Mouse (Mus musculus) layer of hippocampus, postnatal 36 days (tissue): Measurements from ENCODE around the gene Gjb3. TPM values are rescaled to one million over a fixed set of nuclear protein-coding genes. Genes with fewer than 3 reads are reported as not detected.

Experiments used
- DNase-seq, 2 experiments: peaks; one replicate each; pipeline ENCODE4 v3.0.0; 2022
- total RNA-seq, 2 experiments: library from RNA; stranded (reverse); gene quantifications; 2 replicates each; pipeline ENCODE4 v1.2.3; 2021

Gene Gjb3
- total RNA-seq, 2 experiments from 2014 or later, result 0.30 to 0.50 TPM

DNA sequence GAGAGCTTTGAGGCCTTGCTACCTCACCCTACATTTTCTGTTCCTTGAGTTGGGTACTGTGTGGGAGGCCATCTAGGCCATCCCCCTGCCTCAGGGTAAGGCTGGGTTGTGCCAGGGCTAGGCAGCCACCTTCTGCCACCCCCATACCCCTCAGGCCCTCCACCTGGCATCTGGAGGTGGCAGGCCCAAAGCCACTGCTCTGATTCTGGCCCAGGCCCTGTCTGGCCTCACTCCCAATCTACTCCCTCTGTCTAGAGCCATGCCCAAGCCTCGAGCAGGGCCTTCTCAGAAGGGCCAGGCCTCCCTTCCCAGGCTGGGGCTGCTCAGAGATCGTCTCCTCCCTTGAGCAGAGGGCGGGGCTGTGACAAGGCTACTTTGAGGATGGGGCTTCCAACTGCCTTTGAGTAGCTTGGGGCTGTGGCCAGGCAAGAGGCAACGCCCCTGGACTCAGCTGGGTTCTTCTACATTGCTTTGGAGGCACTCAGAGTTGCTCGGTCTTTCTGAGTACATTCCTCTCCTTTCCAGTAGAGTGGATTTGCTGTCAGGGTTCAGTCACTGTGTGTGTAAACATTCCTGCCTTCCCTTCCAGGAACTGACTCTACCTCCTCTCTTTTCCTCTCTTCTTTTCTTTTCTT, 4.3 kb upstream of the Gjb3 start:
- no peak for DNase-seq

DNA sequence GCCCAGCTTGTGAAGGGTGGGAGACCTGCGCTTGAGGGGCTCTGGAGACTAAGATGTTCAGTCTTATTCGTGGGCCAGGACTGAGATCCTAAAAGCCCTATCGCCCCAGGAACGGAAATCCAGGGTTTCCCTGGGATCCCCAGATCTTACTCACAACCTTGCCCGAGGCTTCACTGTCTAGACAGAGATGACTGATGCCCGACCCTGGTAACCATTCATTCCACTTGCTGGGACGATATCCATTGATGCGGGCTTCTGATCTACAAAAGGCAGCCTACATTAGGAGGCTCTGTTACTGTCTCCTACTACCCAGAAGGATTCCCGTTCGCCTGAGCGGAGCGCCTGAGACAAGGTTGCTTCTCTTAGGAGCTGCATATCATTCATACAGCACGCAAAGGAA, 527 bp upstream of the Gjb3 start:
- DNase-seq, result no peak

DNA sequence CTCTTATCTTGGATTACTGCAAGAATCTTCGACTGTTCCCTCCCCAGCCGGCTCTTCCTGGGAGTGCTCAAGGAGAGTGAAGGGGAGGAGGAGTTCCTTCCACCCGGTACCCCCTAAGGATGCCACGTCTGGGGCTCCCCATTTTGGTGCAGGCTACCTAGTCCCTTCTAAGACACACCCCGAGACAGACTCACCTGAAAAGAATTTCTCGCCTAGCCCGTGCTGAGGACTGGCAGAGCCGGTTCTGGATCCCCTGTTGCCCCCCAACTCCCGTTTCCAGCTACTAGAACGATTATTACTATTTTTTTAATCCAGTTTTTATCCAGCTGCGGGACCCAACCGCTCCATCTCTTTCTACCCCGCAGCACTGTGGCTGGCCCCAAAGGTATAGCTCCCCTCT, 893 bp downstream of the Gjb3 start:
- no peak for DNase-seq

DNA sequence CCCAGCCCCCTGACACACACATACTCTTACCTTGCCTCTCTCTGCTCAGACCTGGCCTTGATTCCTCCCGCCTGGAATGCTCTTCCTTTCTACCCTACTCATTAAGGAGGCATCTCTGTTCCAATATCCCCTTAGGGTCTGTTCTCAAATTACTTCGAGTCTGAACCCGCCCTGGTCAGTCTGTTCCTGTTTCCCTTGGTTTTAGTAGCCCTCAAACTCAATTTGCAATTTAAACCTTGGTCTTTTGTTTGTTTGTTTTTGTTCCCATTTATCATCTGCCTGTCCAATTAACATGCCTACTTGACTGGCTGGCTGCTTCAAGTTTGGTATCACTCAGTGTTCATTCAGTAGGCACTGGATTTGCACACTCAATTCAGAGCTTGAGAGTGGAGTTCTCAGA, 1.6 kb downstream of the Gjb3 start:
- DNase-seq, result no peak

DNA sequence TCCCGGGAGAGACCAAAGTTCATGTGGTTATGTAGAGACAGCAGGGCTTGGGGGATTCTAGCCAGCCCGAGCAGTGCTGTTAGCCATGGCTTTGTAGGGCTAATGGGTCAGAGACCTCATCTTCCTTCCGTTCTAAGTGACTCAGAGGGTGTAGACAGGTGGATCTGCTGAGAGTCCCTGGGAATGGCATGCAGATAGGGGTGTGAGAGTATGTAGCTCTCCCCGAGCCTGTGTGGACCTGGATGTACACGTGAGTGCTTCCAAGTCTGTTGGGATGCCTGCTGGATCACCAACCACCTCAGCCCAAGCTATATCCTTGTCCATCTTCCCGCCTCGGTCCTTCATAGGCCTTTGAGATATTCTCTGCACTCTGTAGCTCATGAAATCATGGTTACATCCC, 2.3 kb downstream of the Gjb3 start:
- DNase-seq, result no peak

DNA sequence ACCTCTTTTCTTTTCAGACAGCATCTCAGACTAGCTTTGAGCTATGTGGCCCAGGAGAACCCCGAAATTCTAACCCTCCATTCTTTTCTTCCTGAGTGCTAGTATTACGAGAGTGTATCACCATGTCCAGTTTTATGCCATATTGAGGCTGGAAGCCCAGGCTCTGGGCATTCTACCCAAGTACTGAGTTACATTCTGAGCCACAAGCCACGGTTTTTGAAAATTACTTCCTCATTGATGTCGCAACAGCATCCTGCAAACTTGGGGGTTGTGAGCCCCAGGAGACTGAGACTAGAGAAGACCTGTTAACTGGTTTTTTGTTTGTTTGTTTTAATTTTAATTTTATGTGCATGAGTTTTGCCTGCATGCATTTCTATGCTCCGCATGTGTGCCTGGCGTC, 2.9 kb downstream of the Gjb3 start:
- DNase-seq, result no peak

DNA sequence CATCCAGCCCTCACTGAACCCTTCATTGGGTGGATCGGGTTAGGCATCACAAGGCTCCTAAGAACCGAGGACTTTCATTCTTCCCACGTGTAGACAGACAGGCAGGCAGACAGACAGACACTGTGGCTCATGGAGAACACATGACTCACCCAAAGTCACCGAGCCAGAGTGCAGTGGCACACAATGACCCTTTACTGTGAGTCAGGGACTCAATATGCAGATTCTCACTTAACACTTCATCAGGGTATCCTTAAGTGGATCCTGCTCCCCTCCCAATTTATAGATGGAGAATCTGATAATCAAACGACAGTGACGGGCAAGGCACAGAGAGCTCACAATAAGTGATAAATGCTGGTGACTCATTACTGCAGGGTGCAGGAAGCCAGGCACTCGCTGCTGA, 3.4 kb downstream of the Gjb3 start:
- DNase-seq, result no peak

DNA sequence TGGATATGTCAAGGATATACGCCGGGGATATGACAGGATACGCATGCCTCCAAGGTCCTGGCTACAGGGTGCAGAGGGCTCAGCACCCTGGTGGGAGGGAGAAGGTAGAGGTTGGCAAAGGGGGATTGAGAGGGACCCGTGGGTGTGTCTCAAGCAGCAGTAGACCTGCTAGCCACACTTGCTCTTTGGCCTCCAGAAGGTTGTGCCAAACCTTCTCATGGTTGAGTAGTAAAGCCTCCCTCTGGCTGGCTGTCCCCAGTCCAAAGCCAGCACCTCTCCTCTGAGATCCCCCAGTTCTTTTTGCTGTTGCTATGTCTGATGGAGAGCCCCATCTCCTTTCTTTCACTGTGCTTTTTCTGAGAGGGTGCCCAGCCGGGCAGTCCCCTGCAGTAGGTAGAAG, 5.4 kb downstream of the Gjb3 start:
- DNase-seq, result no peak

DNA sequence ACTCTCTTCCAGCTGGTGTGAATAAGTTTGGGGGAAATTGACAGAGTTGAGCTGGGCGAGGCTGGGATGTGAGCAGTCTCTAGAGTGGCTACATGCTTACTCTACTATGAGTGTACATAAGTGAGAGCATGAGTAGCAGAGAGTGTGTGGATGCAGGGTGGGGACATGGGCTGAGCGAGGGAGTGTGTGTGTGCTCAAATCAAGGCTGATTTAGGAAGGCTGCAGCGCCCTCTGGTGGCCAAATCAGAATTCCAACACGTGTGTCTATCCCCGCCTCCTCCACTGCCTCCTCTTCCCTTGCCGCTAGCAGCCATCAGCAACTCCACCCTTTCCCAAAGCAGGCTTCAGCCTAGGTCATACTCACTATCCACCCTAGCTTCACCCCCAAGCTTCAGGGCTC, 5.9 kb downstream of the Gjb3 start:
- DNase-seq, result peak; percentile 62 to 71

DNA sequence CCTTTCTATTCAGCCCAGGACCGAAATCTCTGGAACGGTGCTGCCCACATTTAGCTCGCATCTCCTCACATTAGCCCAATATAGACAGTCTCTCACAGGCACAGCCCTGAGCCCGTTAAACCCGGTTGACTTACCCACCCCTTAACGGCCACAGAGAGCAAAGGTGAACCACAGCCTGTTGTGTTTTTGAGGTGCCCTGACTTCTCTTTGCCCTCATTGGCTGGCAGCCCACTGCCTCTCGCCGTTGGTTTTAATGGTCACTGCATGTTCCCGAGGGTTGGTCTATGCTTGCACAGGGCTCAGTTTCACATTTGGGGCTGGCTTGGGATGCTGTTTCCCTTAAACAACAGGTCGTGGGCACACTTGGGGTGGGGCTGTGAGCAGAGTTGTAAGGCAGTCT, 6.3 kb downstream of the Gjb3 start:
- DNase-seq, result no peak

DNA sequence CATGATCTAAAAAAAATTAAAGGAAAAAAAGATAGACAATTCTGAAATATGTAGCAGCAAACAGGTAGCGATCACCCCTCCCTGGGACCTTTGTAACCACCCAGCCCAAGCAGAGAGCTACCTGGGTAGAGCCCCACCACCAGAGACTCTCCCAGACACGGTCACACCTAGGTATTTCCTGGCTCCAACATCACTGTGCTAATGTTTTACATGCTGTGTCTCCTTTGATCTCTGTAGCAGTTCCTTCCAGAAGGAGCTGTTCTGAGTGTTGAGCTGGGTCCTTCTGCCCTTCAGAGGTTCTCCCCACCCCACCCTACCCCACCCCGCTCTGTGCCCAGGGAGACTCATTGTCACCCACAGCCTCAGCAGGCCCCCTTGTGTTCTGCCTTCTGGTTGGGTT, 7.0 kb downstream of the Gjb3 start:
- no peak for DNase-seq

DNA sequence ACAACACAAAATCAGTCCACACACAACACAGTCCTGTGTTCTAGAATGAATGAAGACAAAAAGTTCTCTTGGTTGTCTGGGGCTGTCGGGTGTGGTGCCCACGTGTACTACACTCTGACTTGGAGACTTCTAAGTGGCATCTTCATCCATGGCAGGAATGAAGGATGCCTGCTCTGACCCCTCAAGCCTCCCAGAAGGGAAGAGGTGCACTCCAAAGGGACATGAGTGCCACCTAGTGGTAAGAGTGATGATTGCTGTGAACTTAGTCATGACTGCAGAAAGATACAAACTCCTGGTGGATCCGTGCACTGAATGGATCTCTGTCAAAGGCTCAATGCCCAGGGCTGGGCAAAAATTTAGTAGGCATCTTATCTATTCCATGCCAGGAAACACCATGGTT, 11.0 kb downstream of the Gjb3 start:
- peak in 1 of 2 experiments; percentile 51 for DNase-seq

DNA sequence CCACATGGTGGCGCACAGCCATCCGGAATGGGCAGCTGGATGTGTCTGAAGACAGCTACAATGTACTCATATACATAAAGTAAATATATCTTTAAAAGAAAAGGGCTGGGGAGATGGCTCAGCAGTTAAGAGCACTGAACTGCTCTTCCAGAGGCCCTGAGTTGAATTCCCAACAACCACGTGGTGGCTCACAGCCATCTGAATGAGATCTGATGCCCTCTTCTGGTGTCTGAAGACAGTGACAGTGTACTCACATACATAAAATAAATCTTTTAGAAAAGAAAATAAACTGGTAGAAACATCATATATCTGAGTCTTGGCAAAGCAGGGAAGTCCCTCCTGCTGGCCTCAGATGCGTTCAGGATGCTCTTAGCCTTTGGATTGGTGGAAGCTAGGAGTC, 13.5 kb downstream of the Gjb3 start:
- DNase-seq, result no peak

DNA sequence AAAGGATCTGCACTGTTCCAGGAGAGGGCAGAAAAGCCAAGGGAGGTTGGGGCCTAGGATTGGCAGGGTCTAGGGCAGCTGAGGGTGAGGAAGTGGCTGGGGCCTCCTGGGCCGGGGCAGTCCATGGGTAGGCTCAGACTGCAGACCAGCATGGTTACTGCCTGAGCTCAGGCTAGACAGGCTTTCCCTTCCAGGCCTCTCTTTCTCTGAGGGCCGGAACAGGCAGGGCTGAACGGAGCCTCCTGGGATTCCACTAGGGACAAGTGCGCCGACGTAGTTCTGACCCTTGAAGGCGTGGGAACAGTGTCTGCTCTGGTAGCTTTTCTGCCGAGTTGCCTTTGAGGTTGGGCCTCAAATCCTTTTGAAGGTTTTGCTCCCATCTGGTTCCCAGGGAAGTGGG, 14.9 kb downstream of the Gjb3 start:
- no peak for DNase-seq

DNA sequence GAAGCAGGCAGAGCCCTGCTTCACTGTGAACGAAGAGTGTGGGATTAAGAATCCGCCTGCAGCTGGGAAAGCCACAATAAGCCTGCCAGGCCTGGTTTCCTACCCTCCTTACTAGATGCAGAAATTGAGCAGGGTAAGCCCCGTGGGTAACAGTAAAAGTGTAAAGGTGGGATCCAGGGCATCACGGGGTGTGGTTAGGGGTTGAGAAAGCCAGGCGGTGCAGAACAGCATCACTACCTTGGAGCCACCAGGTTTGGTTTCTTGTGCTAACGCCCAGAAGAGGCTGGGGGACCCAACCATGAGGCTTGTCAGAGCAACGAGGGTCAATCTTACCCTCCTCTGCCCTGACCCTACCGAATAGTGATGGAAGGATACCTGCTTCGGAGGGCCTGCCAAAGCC, 16.1 kb downstream of the Gjb3 start:
- no peak for DNase-seq

DNA sequence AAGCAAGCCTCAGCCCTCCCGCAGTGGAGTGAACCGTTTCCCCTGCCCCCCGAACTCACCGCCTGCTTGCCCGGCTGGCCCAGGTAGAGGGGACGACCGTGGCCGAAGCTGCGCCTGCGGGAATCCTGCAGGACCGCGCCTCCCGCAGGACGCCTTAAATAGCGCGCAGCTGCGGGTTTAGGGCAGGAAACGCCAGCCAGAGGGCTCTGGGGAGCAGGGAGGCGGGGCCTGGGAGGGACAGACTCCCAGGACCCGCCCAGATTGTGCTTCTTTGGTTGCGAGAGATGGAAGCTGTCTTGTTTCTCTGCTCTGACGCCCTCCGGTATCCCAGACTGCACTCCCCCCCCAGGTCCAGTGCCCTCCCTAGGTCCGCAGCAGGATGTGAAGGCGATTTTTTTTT, 16.8 kb downstream of the Gjb3 start, which contains the start of gene Gja4:
Gene Gja4 (minus strand): TSS at position 179 of the 400 bp plus-strand sequence.
- DNase-seq, result peak; percentile 49 to 51

DNA sequence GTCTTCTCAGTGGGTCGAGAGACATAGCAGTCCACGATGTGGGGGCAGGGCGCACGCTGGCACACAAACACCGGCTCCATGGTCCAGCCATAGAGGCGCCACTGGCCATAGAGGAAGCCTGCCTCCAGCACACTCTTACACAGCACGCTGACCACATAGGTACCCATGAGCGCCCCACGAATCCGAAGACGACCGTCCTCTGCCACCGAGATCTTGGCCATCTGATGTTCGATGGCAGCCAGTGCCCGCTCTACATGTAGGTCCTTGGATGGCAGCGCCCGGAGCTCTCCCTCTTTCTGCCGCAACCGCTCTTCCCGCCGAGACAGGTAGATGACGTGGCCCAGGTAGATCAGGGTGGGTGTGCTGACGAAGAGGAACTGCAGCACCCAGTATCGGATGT, 18.3 kb downstream of the Gjb3 start:
- DNase-seq, result no peak

DNA sequence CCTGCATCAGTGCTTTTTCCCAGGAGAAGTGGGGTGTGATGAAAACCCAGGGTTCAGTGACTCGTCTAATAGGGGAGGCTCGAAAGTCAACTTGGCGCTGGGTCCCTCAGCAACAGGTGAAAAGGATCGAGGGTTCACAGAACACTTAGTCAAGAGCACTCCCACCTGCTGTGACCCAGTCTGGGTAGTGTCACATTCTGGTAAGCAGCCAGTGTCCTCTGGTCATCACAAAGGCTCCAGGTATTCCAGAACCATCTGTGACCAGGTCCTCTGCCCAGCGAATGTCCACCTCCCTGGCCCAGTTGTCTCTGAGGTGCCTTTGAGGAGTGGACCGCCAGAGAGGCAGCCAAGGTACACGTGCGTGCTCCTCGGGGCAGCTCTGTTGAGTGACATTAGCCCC, 19.1 kb downstream of the Gjb3 start:
- DNase-seq, result no peak

DNA sequence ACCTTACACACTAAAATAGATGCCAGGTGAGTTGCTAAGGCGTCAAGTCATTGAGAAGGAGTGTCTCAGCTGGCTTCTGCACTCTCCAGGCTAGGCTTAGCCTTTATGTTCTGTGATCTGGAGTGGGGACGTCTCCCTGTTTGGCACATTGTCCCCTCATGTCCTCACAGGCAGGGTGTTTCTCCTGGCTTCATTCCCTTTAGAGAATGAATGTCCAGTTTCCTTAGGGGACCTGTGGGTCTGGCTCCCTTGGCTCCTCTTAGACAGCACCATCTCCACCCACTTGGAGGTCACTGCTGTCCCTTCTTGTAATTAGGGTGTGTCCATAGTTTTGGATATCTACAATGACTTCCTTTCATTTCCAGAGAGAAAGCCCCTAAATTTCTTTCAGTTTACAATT, 23.7 kb downstream of the Gjb3 start:
- DNase-seq, result no peak

DNA sequence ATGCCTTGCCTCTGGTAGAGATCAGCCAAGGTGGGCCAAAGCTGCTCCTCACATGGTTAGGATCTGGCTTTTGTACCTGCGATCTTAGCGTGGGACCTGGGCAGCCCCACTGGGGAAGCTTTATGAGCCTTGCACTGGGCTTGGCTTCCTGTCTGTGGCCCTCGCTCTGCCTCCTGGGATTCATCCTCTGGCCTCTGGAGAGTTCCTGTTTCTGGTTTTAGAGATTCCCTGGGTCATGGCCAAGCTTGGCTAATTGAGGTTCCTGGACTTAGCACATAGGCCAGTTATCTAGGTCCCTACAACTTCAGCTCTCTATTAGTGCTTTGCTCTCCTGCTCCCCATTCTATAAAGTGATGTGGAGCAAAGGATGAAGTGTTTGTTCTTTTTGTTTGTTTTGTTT, 26.8 kb downstream of the Gjb3 start:
- no peak for DNase-seq

DNA sequence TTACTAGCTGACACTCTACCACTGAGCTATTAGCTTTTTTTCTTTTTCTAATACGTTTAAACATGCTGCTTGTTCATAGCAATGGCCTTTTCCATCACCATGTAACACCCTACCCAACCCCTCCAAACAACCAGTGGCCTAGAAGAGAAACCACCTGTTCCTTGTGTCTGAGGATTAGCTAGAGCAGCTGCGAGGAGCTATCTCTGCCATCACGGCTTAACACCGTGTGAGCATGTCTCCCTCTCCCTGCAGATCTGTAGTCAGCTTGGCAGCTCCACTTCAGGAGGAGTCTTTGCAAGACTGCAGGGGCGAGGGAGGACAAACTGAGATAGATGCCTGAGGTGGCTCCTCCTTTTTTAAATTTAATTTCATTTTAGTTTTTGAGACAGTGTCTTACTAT, 30.1 kb downstream of the Gjb3 start:
- no peak for DNase-seq

DNA sequence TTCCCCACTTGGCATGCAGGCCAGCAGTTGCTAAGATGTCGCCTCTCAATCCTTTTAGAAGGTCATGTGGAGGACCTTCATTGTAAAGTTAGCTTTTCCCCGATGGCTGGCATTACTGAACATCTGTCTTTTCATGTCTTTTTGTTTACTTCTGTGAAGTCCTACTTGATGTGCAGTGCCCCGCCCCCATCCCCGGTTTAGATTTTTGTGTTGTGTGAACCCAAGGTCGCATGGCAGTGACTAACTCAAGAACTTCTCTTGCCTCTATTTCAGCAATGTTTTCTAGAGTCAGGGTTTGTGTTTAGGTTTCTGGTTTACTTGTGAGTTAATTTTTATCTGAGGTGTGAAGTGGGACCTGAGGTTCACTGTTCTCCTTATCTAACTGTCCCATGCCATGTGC, 38.0 kb downstream of the Gjb3 start:
- DNase-seq, result no peak

DNA sequence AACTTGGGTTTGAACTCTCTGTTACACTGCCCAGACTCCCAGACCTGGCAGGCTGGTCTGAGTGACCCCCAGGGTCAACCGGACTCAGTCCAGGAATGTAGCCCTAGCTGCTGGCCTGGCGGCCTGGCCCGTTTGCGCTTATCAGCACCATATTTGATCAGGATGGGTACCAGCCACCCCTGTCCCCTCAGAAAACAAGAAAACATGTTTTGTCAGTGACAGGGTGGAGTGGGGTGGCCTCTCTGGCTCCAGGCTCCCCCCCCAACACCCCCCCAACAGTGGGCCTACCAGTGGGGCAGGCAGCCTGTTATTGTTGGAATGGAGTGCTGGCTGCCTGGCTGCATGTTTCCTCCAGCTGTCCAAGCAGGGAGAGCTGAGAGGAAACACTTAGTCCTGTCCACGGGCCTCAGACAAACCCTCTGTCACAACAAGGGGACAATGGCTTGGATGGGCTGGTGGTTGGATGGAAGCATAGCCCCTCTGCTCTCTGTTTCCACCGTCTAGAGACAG, 41.5 kb downstream of the Gjb3 start:
- no peak for DNase-seq

DNA sequence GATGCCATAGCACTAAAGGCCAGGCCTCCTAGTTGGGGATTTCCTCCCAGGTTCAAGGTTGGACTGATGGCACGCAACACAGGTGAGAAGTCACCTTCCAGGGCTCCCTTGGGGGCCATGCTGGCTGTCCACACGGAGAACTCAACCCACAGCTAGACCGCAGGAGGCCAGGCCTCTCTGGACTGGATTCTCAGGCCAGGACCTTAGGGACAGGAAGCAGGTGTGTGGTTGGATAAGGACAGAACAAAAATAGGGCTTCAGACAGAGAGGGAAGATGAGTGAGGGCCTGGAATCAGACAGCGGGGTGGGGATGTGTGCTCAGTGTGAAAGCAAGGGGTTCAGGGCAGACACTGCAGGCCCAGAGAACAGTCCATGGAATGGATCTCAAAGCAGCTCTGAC, 43.7 kb downstream of the Gjb3 start:
- no peak for DNase-seq

DNA sequence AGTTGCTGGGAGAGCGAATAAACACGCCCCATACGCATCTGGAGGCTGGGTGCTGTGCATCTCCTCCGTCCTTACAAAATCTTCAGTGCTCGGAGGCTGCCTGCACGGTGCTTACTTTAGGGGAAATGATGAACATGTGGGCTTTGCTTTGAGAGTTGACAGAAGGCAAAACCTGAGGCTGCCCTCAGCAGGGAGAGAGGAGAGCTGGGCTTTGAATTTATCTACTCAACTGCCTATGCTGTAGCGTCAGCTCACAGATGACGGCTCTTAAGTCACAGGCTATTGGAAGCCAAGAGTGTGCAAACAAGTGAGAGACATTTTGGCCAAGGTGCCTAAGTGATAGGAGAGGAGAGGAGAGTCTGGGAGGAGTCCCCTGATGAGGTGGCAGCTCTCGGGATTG, 51.4 kb downstream of the Gjb3 start:
- DNase-seq, result no peak
